Mouse (Mus musculus) B cell, adult 2 months (primary cell): ENCODE results near the gene Dis3l2.

Experiments used
- DNase-seq, 2 experiments: peaks; one replicate each; pipeline ENCODE4 v3.0.0; 2022

Gene Dis3l2

GRCm38 (mm10) chr1:86916355-86916984, 212.9 kb downstream of the Dis3l2 start:
- DNase-seq: no peak

GRCm38 (mm10) chr1:86925776-86926175, 222.2 kb downstream of the Dis3l2 start:
- DNase-seq: no peak

- DNase-seq: no peak
Measured at GRCm38 (mm10) chr1:86931606-86932379, 228.2 kb downstream of the Dis3l2 start.

- no peak for DNase-seq
Measured at GRCm38 (mm10) chr1:86932810-86933209, 229.2 kb downstream of the Dis3l2 start.

GRCm38 (mm10) chr1:86933656-86934055, 230.0 kb downstream of the Dis3l2 start:
- DNase-seq: no peak

GRCm38 (mm10) chr1:86951501-86952205, 248.0 kb downstream of the Dis3l2 start:
- DNase-seq: no peak

GRCm38 (mm10) chr1:86955801-86956200, 252.2 kb downstream of the Dis3l2 start:
- DNase-seq: no peak

GRCm38 (mm10) chr1:86968261-86968964, 264.8 kb downstream of the Dis3l2 start:
- DNase-seq: no peak

- no peak for DNase-seq
Measured at GRCm38 (mm10) chr1:86969173-86969725, 265.6 kb downstream of the Dis3l2 start.

GRCm38 (mm10) chr1:86972693-86973092, 269.1 kb downstream of the Dis3l2 start:
- no peak for DNase-seq

GRCm38 (mm10) chr1:86977018-86977417, 273.4 kb downstream of the Dis3l2 start:
- no peak for DNase-seq

GRCm38 (mm10) chr1:86986372-86986771, 282.8 kb downstream of the Dis3l2 start:
- no peak for DNase-seq

GRCm38 (mm10) chr1:86992849-86993248, 289.2 kb downstream of the Dis3l2 start:
- no peak for DNase-seq

GRCm38 (mm10) chr1:86994023-86994422, 290.4 kb downstream of the Dis3l2 start:
- DNase-seq: no peak

GRCm38 (mm10) chr1:86998051-86998450, 294.4 kb downstream of the Dis3l2 start:
- no peak for DNase-seq

- DNase-seq: no peak
Measured at GRCm38 (mm10) chr1:87001365-87001764, 297.8 kb downstream of the Dis3l2 start.

- DNase-seq: no peak
Measured at GRCm38 (mm10) chr1:87002545-87003168, 299.0 kb downstream of the Dis3l2 start.

GRCm38 (mm10) chr1:87003169-87003552, 299.6 kb downstream of the Dis3l2 start:
- DNase-seq: no peak

- DNase-seq: no peak
Measured at GRCm38 (mm10) chr1:87006425-87006824, 302.8 kb downstream of the Dis3l2 start.

- DNase-seq: no peak
Measured at GRCm38 (mm10) chr1:87008211-87008610, 304.6 kb downstream of the Dis3l2 start.

- DNase-seq: no peak
Measured at GRCm38 (mm10) chr1:87009156-87009555, 305.5 kb downstream of the Dis3l2 start.

GRCm38 (mm10) chr1:87010629-87011330, 307.2 kb downstream of the Dis3l2 start:
- DNase-seq: no peak
